Mouse (Mus musculus): Measurements from ENCODE around the gene Gm49405. TPM values are rescaled to one million over a fixed set of nuclear protein-coding genes. Genes with fewer than 3 reads are reported as not detected.

The Gm49405 gene
- total RNA-seq, 2 experiments from 2014 or later = 0.33 to 0.56 TPM

GRCm38 (mm10) chr19:4051016-4051415 is 50.6 kb downstream of the Gm49405 start:
- Histone ChIP-seq H3K4me3 (no peak overlapping the region), H3K27ac (peak overlapping the region; percentile 46)
- no peak for DNase-seq
- peak; percentile 24; the same call in 1 of the 2 replicates for TF ChIP-seq CTCF (IDR thresholded peaks at IDR 0.05)
- intact Hi-C loops (cut with DNase I) = loop anchor here (2.0 kb wide), 1 partner anchor 104 kb away; no protein-coding TSS in a partner anchor

GRCm38 (mm10) chr19:4051741-4052515 is 51.5 kb downstream of the Gm49405 start:
- intact Hi-C loops (cut with DNase I) = loop anchor here (2.0 kb wide), 1 partner anchor 105 kb away; no protein-coding TSS in a partner anchor
- peak; percentile 78 for TF ChIP-seq CTCF (IDR thresholded peaks at IDR 0.05)

GRCm38 (mm10) chr19:4052516-4053030 is 52.1 kb downstream of the Gm49405 start:
- intact Hi-C loops (cut with DNase I) = no loop called here
- Histone ChIP-seq H3K4me3 (no peak overlapping the region), H3K27ac (peak overlapping the region; percentile 48)
- TF ChIP-seq CTCF (IDR thresholded peaks at IDR 0.05) = no peak
- no peak for DNase-seq

More at GRCm38 (mm10) chr19:4051741-4052515, 51.5 kb downstream of the Gm49405 start:
- peak; percentile 75 for DNase-seq
- Histone ChIP-seq H3K27ac (peak overlapping the region; percentile 48; the same call in 1 of the 2 replicates), H3K4me3 (no peak overlapping the region)

- Histone ChIP-seq H3K4me3 (no peak overlapping the region), H3K27ac (no peak overlapping the region)
- no peak for DNase-seq
- intact Hi-C loops (cut with DNase I) = no loop called here
- TF ChIP-seq CTCF (IDR thresholded peaks at IDR 0.05) = no peak
Observed at GRCm38 (mm10) chr19:4054613-4055012, 54.2 kb downstream of the Gm49405 start.

Other genes starting within 250 kb of the Gm49405 start
- 10 to 100 TPM; 21.7 to 24.2 TPM for gene Kmt5b, start 233.2 kb upstream of the Gm49405 start, total RNA-seq (2021)
- 1 to 10 TPM; 1.8 to 5.4 TPM for gene Chka, start 148.9 kb upstream of the Gm49405 start, total RNA-seq (2021)
- 1 to 10 TPM; 5.1 to 5.8 TPM for gene Tcirg1, start 93.5 kb upstream of the Gm49405 start, total RNA-seq (2021)
- 100 to 1,000 TPM; 211 to 334 TPM for gene Ndufs8, start 87.9 kb upstream of the Gm49405 start, total RNA-seq (2021)
- gene Aldh3b1, start 70.8 kb upstream of the Gm49405 start, total RNA-seq (2021) = under 1 TPM; 0.77 to 0.98 TPM
- gene Unc93b1, start 65.4 kb upstream of the Gm49405 start, total RNA-seq (2021) = 1 to 10 TPM; 3.6 to 6.4 TPM
- not detected for gene Aldh3b3, start 42.0 kb upstream of the Gm49405 start, total RNA-seq (2021)
- under 1 TPM; 0.11 to 0.15 TPM for gene Aldh3b2, start 28.3 kb upstream of the Gm49405 start, total RNA-seq (2021)
- 1 to 10 TPM; 1.7 to 2.6 TPM for gene Acy3, start 14.1 kb upstream of the Gm49405 start, total RNA-seq (2021)
- not detected for gene Tbx10, start 7.9 kb upstream of the Gm49405 start, total RNA-seq (2021)
- 10 to 100 TPM; 19.2 to 31.9 TPM for gene Nudt8, start within 50 bp of the Gm49405 start, total RNA-seq (2021)
- gene Doc2g, start 2.7 kb downstream of the Gm49405 start, total RNA-seq (2021) = 1 to 10 TPM in 1 of 2 experiments, under 1 TPM in 1; 0.56 to 2.6 TPM
- gene Ndufv1, start 12.2 kb downstream of the Gm49405 start, total RNA-seq (2021) = 100 to 1,000 TPM; 399 to 553 TPM
- 100 to 1,000 TPM; 386 to 408 TPM for gene Gstp1, start 37.4 kb downstream of the Gm49405 start, total RNA-seq (2021)
- gene Gstp2, start 45.4 kb downstream of the Gm49405 start, total RNA-seq (2021) = 100 to 1,000 TPM; 169 to 183 TPM
- gene Gstp3, start 58.9 kb downstream of the Gm49405 start, total RNA-seq (2021) = not detected
- not detected for gene Cabp2, start 81.0 kb downstream of the Gm49405 start, total RNA-seq (2021)
- gene Cdk2ap2, start 96.6 kb downstream of the Gm49405 start, total RNA-seq (2021) = 10 to 100 TPM; 17.9 to 22.4 TPM
- gene Pitpnm1, start 99.4 kb downstream of the Gm49405 start, total RNA-seq (2021) = 1 to 10 TPM; 2.3 to 2.5 TPM
- gene Aip, start 125.2 kb downstream of the Gm49405 start, total RNA-seq (2021) = 10 to 100 TPM; 69.9 to 71.8 TPM
- gene Gpr152, start 139.2 kb downstream of the Gm49405 start, total RNA-seq (2021) = not detected
- gene Cabp4, start 143.4 kb downstream of the Gm49405 start, total RNA-seq (2021) = not detected
- 10 to 100 TPM in 1 of 2 experiments, 1 to 10 TPM in 1; 9.8 to 14.7 TPM for gene Coro1b, start 148.0 kb downstream of the Gm49405 start, total RNA-seq (2021)
- under 1 TPM in 1 of 2 experiments, not detected in 1; 0.43 TPM for gene Ptprcap, start 153.0 kb downstream of the Gm49405 start, total RNA-seq (2021)
- gene Rps6kb2, start 162.7 kb downstream of the Gm49405 start, total RNA-seq (2021) = 10 to 100 TPM; 24.8 to 27.8 TPM
- 10 to 100 TPM; 23.1 to 25.9 TPM for gene Carns1, start 174.9 kb downstream of the Gm49405 start, total RNA-seq (2021)
- gene Tbc1d10c, start 190.7 kb downstream of the Gm49405 start, total RNA-seq (2021) = 1 to 10 TPM; 6.7 to 6.8 TPM
- gene Ppp1ca, start 191.4 kb downstream of the Gm49405 start, total RNA-seq (2021) = 100 to 1,000 TPM; 201 to 214 TPM
- 1 to 10 TPM; 2.8 to 3.4 TPM for gene Rad9a, start 201.0 kb downstream of the Gm49405 start, total RNA-seq (2021)
- gene Clcf1, start 213.6 kb downstream of the Gm49405 start, total RNA-seq (2021) = under 1 TPM; 0.38 to 0.89 TPM
- gene AC109138.7, start 213.7 kb downstream of the Gm49405 start, total RNA-seq (2021) = not detected
- gene Pold4, start 231.3 kb downstream of the Gm49405 start, total RNA-seq (2021) = 10 to 100 TPM; 13.6 to 16.4 TPM